Mouse (Mus musculus) liver, adult (tissue): ENCODE measurements around the gene Sfxn2.

ENCODE experiments used
- GATA4 ChIP-seq: IDR thresholded peaks from 2 replicates; pipeline ENCODE4 v1.6.1; 2014; ENCODE audit warnings: mild to moderate bottlenecking, low read length; ENCODE audit not compliant: insufficient replicate concordance

The Sfxn2 gene

DNA sequence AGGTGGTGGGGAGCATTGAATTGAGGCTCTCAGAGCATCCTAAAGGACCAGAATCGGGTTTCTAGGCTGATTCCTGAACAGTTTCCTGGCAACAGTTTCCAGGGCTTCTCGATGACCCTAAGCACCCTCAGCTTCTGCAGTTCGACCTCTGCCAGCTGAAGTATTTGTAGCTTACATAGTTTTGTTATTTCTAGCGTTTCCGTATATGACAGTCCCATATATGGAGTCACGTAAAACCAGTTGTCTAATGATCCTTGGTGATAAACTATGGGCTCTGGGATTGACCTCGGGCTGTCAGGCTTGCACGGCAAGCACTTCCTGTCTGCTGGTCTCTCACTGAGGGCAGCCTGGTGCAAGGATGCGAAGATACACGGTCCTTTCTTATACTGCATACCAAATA is 52.4 kb downstream of the Sfxn2 start:
- no peak; the same call in 1 of the 2 replicates for TF ChIP-seq GATA4

DNA sequence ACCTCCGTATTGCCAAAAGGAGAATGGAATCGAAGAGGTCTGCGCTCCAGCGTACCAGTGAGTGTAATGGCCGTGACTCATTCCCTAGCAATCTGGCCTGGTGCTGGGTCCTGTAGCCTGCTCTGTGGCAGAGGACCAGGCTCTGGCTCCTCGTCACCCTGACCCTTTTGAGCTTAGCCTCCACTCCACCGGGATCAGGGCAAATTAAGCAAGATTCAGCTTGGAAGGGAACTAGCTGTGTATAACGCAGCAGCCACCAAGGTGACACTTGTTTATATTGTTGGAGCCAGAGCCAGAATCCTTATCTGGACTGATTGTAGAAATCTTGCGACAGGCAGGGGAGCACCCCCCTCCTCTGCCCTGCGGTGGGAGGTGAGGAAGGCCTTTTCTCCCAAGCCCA is 55.2 kb downstream of the Sfxn2 start:
- peak; percentile 96 for TF ChIP-seq GATA4

- TF ChIP-seq GATA4, result no peak
Observed at GRCm38 (mm10) chr19:46629807-46630206, 56.6 kb downstream of the Sfxn2 start.

GRCm38 (mm10) chr19:46631637-46632036 is 58.5 kb downstream of the Sfxn2 start:
- TF ChIP-seq GATA4, result no peak

DNA sequence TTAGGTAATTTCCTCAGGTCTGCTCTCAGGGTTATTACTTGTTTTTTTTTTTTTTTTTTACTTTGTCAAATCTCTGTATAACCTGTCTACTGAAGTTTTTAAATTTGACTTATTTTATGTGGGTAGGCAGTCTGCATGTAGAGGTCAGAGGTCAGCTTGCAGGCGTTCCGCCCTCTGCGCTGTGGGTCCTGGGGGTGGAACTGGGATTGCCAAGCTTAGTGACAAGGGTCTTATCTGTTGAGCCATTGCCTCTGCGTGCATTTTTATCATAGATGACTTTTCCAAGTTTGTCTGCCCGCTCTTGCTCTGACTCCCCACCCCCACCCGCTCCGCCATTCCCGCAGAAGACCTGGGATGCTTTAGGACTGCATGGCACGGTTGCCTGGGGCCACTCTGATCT is 62.6 kb downstream of the Sfxn2 start:
- no peak for TF ChIP-seq GATA4

GRCm38 (mm10) chr19:46637598-46637997 is 64.4 kb downstream of the Sfxn2 start:
- TF ChIP-seq GATA4, result no peak

GRCm38 (mm10) chr19:46639053-46639452 is 65.9 kb downstream of the Sfxn2 start:
- TF ChIP-seq GATA4, result no peak

- TF ChIP-seq GATA4, result no peak
Observed at GRCm38 (mm10) chr19:46639496-46639895, 66.3 kb downstream of the Sfxn2 start.

- TF ChIP-seq GATA4, result no peak
Observed at GRCm38 (mm10) chr19:46640780-46641179, 67.6 kb downstream of the Sfxn2 start.

GRCm38 (mm10) chr19:46641420-46642085 is 68.4 kb downstream of the Sfxn2 start:
- no peak for TF ChIP-seq GATA4

GRCm38 (mm10) chr19:46642136-46642753 is 69.1 kb downstream of the Sfxn2 start:
- TF ChIP-seq GATA4, result no peak

DNA sequence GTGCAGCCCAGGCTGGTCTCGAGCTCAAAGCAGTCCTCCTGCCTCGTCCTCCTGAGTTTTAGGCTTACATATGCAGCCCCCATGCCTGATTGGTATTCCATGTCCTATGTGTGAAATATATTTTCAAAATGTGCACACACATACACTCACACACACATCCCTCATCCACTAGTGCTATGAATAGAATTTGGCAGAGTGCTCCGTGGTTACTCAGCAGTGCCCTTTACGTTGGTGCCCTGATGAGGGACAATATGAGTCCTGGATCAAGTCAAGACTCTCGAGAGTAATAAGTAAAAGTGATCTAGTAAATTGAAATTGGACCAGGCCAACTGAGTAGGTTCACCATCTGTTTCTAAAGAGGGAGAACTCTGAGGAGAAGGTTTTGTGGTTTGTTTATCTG is 70.1 kb downstream of the Sfxn2 start:
- TF ChIP-seq GATA4, result no peak

DNA sequence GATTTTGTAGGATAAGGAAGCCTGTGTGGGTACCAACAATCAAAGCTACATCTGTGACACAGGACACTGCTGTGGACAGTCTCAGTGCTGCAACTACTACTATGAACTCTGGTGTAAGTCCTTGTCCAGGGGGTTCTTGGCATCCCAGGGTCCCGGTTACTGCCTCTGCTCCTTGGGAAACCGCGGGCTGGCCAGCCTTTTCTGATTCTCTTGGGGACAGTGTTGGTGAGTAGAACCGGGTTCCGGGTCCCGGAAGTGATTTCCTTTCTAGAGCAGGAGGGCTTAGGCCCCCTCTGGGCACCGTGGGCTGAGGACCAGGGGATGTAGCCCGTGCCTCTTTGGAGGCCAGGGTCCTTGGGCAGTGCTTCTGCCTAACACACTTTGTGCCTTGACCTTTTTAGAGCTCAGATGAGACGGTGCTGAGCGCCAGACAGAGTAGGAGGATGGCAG is 71.2 kb downstream of the Sfxn2 start:
- no peak for TF ChIP-seq GATA4

DNA sequence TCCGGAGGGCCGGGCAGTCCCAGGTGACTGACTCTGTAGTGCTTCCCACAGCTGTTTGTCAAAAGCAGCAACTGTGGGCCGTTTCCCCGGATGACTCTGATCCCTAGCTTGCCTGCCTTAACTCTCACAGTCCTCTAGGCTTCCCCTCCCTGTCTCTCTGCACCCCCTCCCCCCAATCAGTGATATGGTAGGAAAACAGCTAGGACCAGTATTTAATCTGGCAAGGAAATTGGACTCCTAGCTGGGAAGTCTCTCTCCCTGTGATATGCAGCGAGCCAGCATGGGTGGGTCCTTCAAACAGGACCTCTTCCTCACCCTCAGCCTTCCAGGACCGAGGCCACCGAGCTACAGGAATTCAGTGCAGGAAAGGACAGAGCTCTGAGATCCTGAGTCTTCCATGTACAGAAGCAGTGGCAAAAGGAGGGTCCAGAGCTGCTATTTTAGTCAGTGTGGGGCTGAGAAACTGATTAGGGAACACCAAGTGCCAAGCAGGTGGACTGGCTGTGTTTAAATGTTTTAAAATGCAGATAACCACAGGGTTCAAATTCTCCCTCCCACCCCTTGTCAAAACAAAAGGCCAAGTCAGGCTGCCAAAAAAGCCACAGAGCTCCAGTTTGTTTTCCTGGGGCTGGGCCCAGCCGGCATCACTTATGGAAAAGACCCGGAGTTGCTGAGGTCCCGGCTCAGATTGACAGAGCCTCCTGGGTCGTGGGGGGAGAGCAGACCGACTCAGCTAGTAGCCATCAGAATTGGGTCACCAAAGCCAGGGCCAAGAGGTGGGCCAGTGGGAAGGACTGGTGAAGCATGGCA is 71.8 kb downstream of the Sfxn2 start:
- peak; percentile 84; the same call in 1 of the 2 replicates for TF ChIP-seq GATA4

DNA sequence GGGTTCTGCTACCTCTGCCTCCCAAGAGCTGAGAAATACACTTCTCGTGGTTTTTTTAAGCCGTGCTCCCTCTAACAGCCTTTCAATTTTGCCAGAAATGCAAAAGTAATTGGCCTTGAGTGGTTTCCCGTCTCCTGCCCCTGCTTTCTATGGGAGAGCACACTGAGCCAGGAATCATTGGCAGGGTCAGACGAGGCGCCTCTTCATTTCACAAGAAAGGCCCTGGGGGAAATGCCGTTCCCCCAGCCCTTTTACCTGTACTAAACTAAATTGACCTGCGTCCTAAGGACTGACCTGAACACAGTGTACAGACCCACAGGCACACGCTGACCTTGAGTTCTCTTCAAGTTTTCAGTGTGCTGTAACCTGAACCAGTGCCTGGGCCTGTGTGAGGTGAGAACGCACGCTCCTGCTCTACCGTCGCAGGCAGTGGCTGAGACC is 72.9 kb downstream of the Sfxn2 start:
- TF ChIP-seq GATA4, result no peak

GRCm38 (mm10) chr19:46647254-46647653 is 74.1 kb downstream of the Sfxn2 start:
- no peak for TF ChIP-seq GATA4
